Mouse (Mus musculus): ENCODE results near the gene Tmem175. TPM values are rescaled to one million over a fixed set of nuclear protein-coding genes. Genes with fewer than 3 reads are reported as not detected.

Tmem175 gene
- total and polyA plus RNA-seq, 3 experiments, result 25.7 to 61.8 (median 28.5) TPM

GRCm38 (mm10) chr5:108677605-108678295 lies 48.2 kb downstream of the Tmem175 start:
- peak; percentile 63 for DNase-seq

- no peak for DNase-seq
These were observed 48.8 kb downstream of the Tmem175 start for GRCm38 (mm10) chr5:108678296-108678854.

GRCm38 (mm10) chr5:108679909-108680308 lies 50.3 kb downstream of the Tmem175 start:
- no peak for DNase-seq

- DNase-seq, result peak; percentile 82
These were observed 51.3 kb downstream of the Tmem175 start for GRCm38 (mm10) chr5:108680871-108681270.

GRCm38 (mm10) chr5:108689091-108689490 lies 59.5 kb downstream of the Tmem175 start:
- no peak for DNase-seq

GRCm38 (mm10) chr5:108691152-108691551 lies 61.6 kb downstream of the Tmem175 start:
- DNase-seq, result no peak

GRCm38 (mm10) chr5:108692271-108692670 lies 62.7 kb downstream of the Tmem175 start, which contains the start of gene Fgfrl1:
Fgfrl1 (plus strand) TSS chr5:108692382.
- peak; percentile 78 for DNase-seq

- DNase-seq, result peak; percentile 93
These were observed 64.3 kb downstream of the Tmem175 start for GRCm38 (mm10) chr5:108693872-108694288.

GRCm38 (mm10) chr5:108694352-108695261 lies 65.0 kb downstream of the Tmem175 start:
- DNase-seq, result peak; percentile 77

GRCm38 (mm10) chr5:108695861-108696260 lies 66.3 kb downstream of the Tmem175 start:
- DNase-seq, result no peak

GRCm38 (mm10) chr5:108696542-108696941 lies 67.0 kb downstream of the Tmem175 start:
- no peak for DNase-seq

- DNase-seq, result no peak
These were observed 67.8 kb downstream of the Tmem175 start for GRCm38 (mm10) chr5:108697341-108697753.

Other genes with a start within 250 kb of the Tmem175 start
- gene Pde6b, start 241.4 kb upstream of the Tmem175 start, total RNA-seq (2021), result not detected
- gene Pde6b, start 241.4 kb upstream of the Tmem175 start, polyA plus RNA-seq (2012; rRNA removed), result not detected in 2 replicates
- 100 to 1,000 TPM; 370 to 504 TPM for gene Atp5k, start 195.3 kb upstream of the Tmem175 start, total RNA-seq (2021)
- gene Atp5k, start 195.3 kb upstream of the Tmem175 start, polyA plus RNA-seq (2012; rRNA removed), result 22.4 and 22.9 TPM in 2 replicates
- 1 to 10 TPM; 1.0 TPM for gene Mfsd7a, start 180.9 kb upstream of the Tmem175 start, total RNA-seq (2021)
- gene Mfsd7a, start 180.9 kb upstream of the Tmem175 start, polyA plus RNA-seq (2012; rRNA removed), result 3.0 TPM in 2 replicates
- 10 to 100 TPM; 31.8 to 50.9 TPM for gene Pcgf3, start 168.5 kb upstream of the Tmem175 start, total RNA-seq (2021)
- gene Pcgf3, start 168.5 kb upstream of the Tmem175 start, polyA plus RNA-seq (2012; rRNA removed), result 5.2 and 8.4 TPM in 2 replicates
- 1 to 10 TPM; 2.0 to 3.7 TPM for gene Cplx1, start 79.7 kb upstream of the Tmem175 start, total RNA-seq (2021)
- 0.83 and 1.6 TPM in 2 replicates for gene Cplx1, start 79.7 kb upstream of the Tmem175 start, polyA plus RNA-seq (2012; rRNA removed)
- gene Gak, start within 50 bp of the Tmem175 start, total RNA-seq (2021), result 10 to 100 TPM; 86.4 to 87.1 TPM
- gene Gak, start within 50 bp of the Tmem175 start, polyA plus RNA-seq (2012; rRNA removed), result 72.8 and 87.2 TPM in 2 replicates
- 10 to 100 TPM; 15.5 to 16.3 TPM for gene Idua, start 30.6 kb downstream of the Tmem175 start, total RNA-seq (2021)
- 41.7 and 42.6 TPM in 2 replicates for gene Idua, start 30.6 kb downstream of the Tmem175 start, polyA plus RNA-seq (2012; rRNA removed)
- 10 to 100 TPM; 13.6 to 20.7 TPM for gene Dgkq, start 39.9 kb downstream of the Tmem175 start, total RNA-seq (2021)
- gene Dgkq, start 39.9 kb downstream of the Tmem175 start, polyA plus RNA-seq (2012; rRNA removed), result 20.8 and 22.0 TPM in 2 replicates
- gene Slc26a1, start 45.8 kb downstream of the Tmem175 start, total RNA-seq (2021), result under 1 TPM; 0.21 to 0.81 TPM
- 0.21 and 0.85 TPM in 2 replicates for gene Slc26a1, start 45.8 kb downstream of the Tmem175 start, polyA plus RNA-seq (2012; rRNA removed)
- gene Fgfrl1, start 62.6 kb downstream of the Tmem175 start, total RNA-seq (2021), result 10 to 100 TPM; 21.5 to 48.5 TPM
- gene Fgfrl1, start 62.6 kb downstream of the Tmem175 start, polyA plus RNA-seq (2012; rRNA removed), result 72.1 and 103 TPM in 2 replicates
- not detected for gene Rnf212, start 145.2 kb downstream of the Tmem175 start, total RNA-seq (2021)
- gene Rnf212, start 145.2 kb downstream of the Tmem175 start, polyA plus RNA-seq (2012; rRNA removed), result not detected in 2 replicates
- not detected for gene Tmed11, start 165.6 kb downstream of the Tmem175 start, total RNA-seq (2021)
- gene Tmed11, start 165.6 kb downstream of the Tmem175 start, polyA plus RNA-seq (2012; rRNA removed), result not detected in 2 replicates
- gene Vmn2r8, start 179.1 kb downstream of the Tmem175 start, total RNA-seq (2021), result not detected
- not detected in 2 replicates for gene Vmn2r8, start 179.1 kb downstream of the Tmem175 start, polyA plus RNA-seq (2012; rRNA removed)
- gene Vmn2r9, start 222.8 kb downstream of the Tmem175 start, total RNA-seq (2021), result not detected
- not detected in 2 replicates for gene Vmn2r9, start 222.8 kb downstream of the Tmem175 start, polyA plus RNA-seq (2012; rRNA removed)